Mouse (Mus musculus) gastrocnemius, postnatal 14 days (tissue): Measurements from ENCODE around the gene D430042O09Rik. TPM values are rescaled to one million over a fixed set of nuclear protein-coding genes. Genes with fewer than 3 reads are reported as not detected.

Source experiments
- DNase-seq: peaks from one replicate; pipeline ENCODE4 v3.0.0; 2021; ENCODE audit warnings: mixed read lengths
- intact Hi-C: fragments of 180-260 bp; cut with DNase I; formaldehyde crosslinking; loops from one replicate; pipeline ENCODE4 v1.15.1; 2025; ENCODE audit warnings: low total_unique reads
- total RNA-seq, 2 experiments: library from RNA; stranded (reverse); gene quantifications; 2 replicates each; pipeline ENCODE4 v1.2.3; 2021

Gene D430042O09Rik
- total RNA-seq, 2 experiments from 2014 or later, result 5.2 to 6.4 TPM

DNA sequence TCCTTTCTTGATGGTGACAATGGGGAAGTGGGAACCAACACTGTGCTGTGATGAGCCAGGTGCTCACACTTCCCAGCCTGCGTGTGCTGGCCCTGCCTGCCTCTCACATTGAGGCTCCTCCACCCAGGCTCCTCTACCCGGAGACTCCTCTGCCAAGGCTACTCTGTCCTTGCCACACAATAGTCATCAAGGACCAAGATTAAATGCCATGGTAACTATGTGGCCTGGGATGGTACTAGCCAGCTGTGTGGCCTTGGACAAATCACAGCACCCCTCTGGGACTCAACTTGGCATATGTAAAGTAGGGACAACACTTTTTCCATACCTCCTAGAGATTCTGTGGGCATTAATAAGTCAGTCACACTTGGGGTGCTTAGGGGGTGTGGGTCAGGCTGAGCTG lies 192.2 kb downstream of the D430042O09Rik start:
- no peak for DNase-seq
- intact Hi-C loops, result no loop called here

DNA sequence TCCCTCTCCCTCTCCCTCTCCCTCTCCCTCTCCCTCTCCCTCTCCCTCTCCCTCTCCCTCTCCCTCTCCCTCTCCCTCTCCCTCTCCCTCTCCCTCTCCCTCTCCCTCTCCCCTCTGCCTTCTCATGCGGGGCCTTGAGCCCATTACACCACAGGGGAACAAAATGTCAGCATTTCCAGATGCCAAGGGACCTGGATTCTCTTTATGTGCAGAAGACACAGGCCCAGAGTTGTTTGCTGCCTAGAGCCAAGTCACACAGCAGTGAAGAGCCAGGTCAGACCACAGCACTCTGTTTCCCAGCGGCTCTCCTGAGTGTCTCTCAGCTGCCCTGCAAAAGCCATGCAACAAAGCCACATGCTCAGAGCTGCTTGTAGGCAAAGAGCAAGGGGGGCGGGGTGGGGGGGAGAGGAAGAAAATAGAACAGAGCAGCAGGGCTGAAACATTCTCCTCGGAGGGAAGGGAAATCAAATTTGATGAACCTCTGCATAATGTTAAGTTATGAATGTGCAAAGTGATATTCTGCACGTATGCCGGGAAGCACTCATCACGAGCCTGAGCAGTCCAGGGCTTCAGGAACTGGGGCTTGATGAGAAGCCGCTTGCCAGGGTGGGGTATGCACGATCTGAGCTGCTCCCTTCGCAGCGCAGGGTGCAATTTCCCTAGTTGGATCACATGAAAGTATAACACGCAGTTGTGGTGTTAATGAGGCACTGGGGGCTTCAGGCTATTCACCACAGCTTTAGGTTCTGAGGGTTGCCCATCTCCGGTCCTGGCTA lies 192.9 kb downstream of the D430042O09Rik start:
- DNase-seq, result no peak
- intact Hi-C loops, result no loop called here

DNA sequence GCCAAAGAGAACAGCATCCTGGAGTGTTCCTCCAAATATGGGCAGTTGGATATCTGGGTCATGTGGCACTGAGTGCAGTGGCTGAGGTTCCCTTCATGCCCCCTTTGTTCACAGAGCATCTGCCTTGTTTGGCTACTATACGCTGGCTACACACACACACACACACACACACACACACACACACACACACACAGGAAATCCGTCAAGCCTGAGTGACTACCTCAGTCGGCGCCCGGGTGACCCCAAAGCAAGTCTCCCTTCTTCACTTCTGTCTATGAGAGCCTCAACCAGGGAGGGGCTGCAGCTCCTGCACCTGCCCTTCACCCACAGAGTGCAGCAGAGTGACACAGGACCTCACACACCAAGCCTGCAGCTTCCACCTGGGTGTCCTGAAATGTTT lies 213.1 kb downstream of the D430042O09Rik start:
- intact Hi-C loops, result no loop called here
- no peak for DNase-seq

DNA sequence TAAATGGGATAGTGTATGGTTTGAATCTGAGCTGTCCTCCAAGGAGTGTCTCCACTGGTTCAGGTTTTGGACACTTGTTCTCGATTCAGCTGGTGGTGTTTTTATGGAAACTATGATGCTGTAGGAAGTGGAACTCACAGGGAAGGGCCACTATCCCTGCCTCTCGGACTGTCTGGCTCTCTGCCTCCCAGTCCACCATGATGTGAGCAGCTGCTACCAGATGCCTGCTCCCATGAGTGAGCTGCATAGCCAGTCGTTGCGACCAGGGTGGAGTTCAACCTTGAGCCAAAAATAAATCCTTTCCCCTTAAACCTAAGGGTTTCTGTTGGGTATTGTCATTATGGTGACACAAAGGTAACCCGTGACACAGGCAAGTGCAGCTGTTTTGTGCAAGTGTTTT lies 216.4 kb downstream of the D430042O09Rik start:
- DNase-seq, result no peak

More for the DNA sequence above, 216.4 kb downstream of the D430042O09Rik start:
- intact Hi-C loops, result no loop called here

Other genes starting within 250 kb of the D430042O09Rik start
- 10 to 100 TPM; 12.2 to 13.4 TPM for gene Nsmce1, start 216.3 kb upstream of the D430042O09Rik start, total RNA-seq
- gene Il4ra, start 155.8 kb upstream of the D430042O09Rik start, total RNA-seq, result 1 to 10 TPM; 9.4 to 9.5 TPM
- under 1 TPM; 0.09 to 0.10 TPM for gene Il21r, start 104.5 kb upstream of the D430042O09Rik start, total RNA-seq
- gene Gtf3c1, start 108 bp upstream of the D430042O09Rik start, total RNA-seq, result 10 to 100 TPM; 29.9 to 31.9 TPM